Mouse (Mus musculus) midbrain, embryonic 14.5 days (tissue): ENCODE measurements at regions not wholly inside any gene's neighbourhood (a gene's known extent, or its start where the extent isn't known, plus 50 kb on each side); places are given as distances from the start of the nearest gene placed in this dataset.

Source experiments
- ATAC-seq: fragments of 200-750 bp; cut with Nextera tagmentation; 2 replicates; pipeline ENCODE4 v1.8.0; 2017; ENCODE audit warnings: moderate number of reproducible peaks, moderate library complexity; ENCODE audit not compliant: low FRiP score, low TSS enrichment
- DNase-seq: peaks from one replicate; pipeline ENCODE4 v3.0.0-alpha.2; 2015
- H3K27ac ChIP-seq: fragments of 300-500 bp; sonication (generic); replicated peaks from 2 replicates; pipeline ENCODE4 v1.5.1; 2014; ENCODE audit warnings: mild to moderate bottlenecking, low read depth, low read length, moderate library complexity
- H3K27me3 ChIP-seq: fragments of 300-500 bp; sonication (generic); 2 replicates; pipeline ENCODE4 v1.6.1; 2014; ENCODE audit warnings: low read length, control low read depth, mixed read lengths; ENCODE audit not compliant: control insufficient read depth, insufficient read depth
- H3K36me3 ChIP-seq: fragments of 300-500 bp; sonication (generic); 2 replicates; pipeline ENCODE4 v1.6.1; 2014; ENCODE audit warnings: low read length, control low read depth; ENCODE audit not compliant: control insufficient read depth, insufficient read depth
- H3K4me1 ChIP-seq: fragments of 300-500 bp; sonication (generic); 2 replicates; pipeline ENCODE4 v1.6.1; 2014; ENCODE audit warnings: mild to moderate bottlenecking, antibody characterized with exemption, low read length, control low read depth; ENCODE audit not compliant: control insufficient read depth, insufficient read depth
- H3K4me2 ChIP-seq: fragments of 300-500 bp; sonication (generic); 2 replicates; pipeline ENCODE4 v1.6.1; 2014; ENCODE audit warnings: mild to moderate bottlenecking, low read length, moderate library complexity
- H3K4me3 ChIP-seq: fragments of 300-500 bp; sonication (generic); replicated peaks from 2 replicates; pipeline ENCODE4 v1.5.1; 2014; ENCODE audit warnings: low read depth, low read length
- H3K9ac ChIP-seq: fragments of 300-500 bp; sonication (generic); replicated peaks from 2 replicates; pipeline ENCODE4 v1.6.1; 2014; ENCODE audit warnings: mild to moderate bottlenecking, low read length, moderate library complexity
- H3K9me3 ChIP-seq: fragments of 300-500 bp; sonication (generic); 2 replicates; pipeline ENCODE4 v1.6.1; 2016; ENCODE audit warnings: low read length, control low read depth, mixed read lengths; ENCODE audit not compliant: control insufficient read depth
- WGBS: fragments of 180-500 bp; shearing (Covaris S2); extraction: QIAGEN DNeasy Blood & Tissue Kit; methylation state at CpG from one replicate; pipeline ENCODE4 v1.1.7; 2014; 5-methylcytosine and 5-hydroxymethylcytosine counted together

DNA sequence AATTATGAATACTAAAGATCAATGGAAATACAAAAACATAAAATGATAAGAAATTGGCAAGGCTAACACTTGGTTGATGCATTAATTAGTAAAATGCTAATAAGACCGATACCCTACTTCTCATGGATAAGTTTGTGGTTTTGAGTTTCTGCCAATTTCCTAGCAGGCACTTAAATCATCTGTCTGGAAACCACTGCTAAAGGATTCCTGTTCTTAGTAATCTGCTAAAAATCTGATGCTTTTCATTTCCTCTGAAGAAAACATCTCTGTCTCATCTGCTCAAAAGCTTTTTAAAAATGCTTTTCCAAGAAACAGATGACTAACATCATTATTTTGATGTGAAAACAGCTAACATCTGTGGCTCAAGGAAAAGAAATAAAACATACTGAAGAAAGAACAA lies 321.4 kb upstream of the Pcdh7 start:
- no peak overlapping the region for H3K9ac ChIP-seq
- WGBS: 95% methylated on average over 1 of the region's 1 CpGs
- no peak for ATAC-seq
- no peaks in the 10 kb centered on the region for H3K9me3 ChIP-seq
- H3K36me3 ChIP-seq: no peaks in the 10 kb centered on the region
- no peak for DNase-seq
- no peaks in the 10 kb centered on the region for H3K27me3 ChIP-seq
- H3K4me1 ChIP-seq: no peaks in the 10 kb centered on the region
- H3K4me3 ChIP-seq: no peak overlapping the region
- H3K4me2 ChIP-seq: no peak overlapping the region
- no peak overlapping the region for H3K27ac ChIP-seq

DNA sequence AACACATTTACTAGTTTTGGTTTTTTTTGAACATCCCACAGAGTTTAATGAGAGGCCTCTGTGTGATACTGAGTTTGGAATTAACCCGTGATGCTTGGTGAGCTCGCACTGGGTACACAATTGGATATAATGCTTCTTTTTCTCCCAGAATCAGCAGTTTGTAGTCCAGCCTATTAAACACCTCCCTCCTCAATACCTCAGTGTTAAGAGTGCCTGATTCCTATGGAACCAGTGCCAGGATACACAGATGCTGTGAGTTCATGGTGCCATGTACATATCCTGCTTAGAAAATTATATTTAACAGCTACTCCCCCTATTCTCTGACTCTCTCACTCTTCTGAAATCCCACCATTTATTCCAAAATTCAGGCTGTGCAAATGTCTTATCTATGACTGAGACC lies 299.6 kb upstream of the Pcdh7 start:
- WGBS: 72% methylated on average over 2 of the region's 2 CpGs
- Histone ChIP-seq H3K4me1 (no peaks in the 10 kb centered on the region), H3K9me3 (no peaks in the 10 kb centered on the region), H3K4me2 (no peak overlapping the region), H3K36me3 (no peaks in the 10 kb centered on the region), H3K4me3 (no peak overlapping the region), H3K9ac (no peak overlapping the region), H3K27me3 (no peaks in the 10 kb centered on the region), H3K27ac (no peak overlapping the region)
- no peak for ATAC-seq
- no peak for DNase-seq

DNA sequence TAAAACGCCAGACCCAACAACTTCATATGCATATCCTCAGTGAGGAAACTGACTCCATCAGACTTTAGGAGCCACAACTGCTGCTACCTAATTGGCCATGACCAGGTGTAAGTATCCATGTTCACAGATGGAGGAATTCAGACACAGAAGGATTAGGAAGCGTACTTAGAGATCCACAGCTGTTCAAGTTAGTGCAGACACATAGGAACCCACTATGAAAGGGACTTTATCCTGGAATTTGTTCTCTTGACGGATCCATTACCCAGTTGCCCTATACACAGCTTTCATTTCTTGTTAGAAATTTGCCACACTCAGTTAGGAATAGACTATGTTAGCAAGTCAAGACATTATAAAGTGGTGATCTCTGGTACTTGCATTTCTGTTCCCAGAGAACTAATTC lies 266.7 kb upstream of the Pcdh7 start:
- H3K27ac ChIP-seq: no peak overlapping the region
- H3K27me3 ChIP-seq: no peaks in the 10 kb centered on the region
- H3K4me2 ChIP-seq: no peak overlapping the region
- no peaks in the 10 kb centered on the region for H3K4me1 ChIP-seq
- no peaks in the 10 kb centered on the region for H3K9me3 ChIP-seq
- DNase-seq (no peak), ATAC-seq (no peak)
- H3K4me3 ChIP-seq: no peak overlapping the region
- H3K36me3 ChIP-seq: no peaks in the 10 kb centered on the region
- 82% methylated on average over 3 of the region's 3 CpGs for WGBS
- H3K9ac ChIP-seq: no peak overlapping the region

DNA sequence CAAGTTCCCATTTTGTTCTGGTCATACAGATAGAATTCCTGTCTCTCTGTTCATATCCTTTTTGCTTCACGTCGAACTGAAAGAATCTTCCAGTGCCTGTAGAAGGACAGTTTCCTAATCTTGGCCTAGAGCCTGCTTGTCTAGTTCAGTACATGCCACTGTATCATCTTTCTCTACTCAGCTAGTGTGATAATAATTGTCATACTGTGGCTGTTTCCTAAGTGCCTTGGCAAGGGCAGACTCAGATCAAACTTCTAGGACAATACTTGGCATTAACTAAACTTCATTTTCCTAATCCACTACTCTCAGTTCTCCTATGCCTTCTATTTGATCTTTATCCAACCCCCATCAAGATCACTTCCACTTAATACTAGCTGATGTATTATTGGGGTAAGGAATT lies 266.3 kb upstream of the Pcdh7 start:
- Histone ChIP-seq H3K4me3 (no peak overlapping the region), H3K9ac (no peak overlapping the region), H3K4me1 (no peaks in the 10 kb centered on the region), H3K27me3 (no peaks in the 10 kb centered on the region), H3K9me3 (no peaks in the 10 kb centered on the region), H3K27ac (no peak overlapping the region), H3K4me2 (no peak overlapping the region), H3K36me3 (no peaks in the 10 kb centered on the region)
- DNase-seq: no peak
- no peak for ATAC-seq
- 93% methylated on average over 2 of the region's 2 CpGs for WGBS

DNA sequence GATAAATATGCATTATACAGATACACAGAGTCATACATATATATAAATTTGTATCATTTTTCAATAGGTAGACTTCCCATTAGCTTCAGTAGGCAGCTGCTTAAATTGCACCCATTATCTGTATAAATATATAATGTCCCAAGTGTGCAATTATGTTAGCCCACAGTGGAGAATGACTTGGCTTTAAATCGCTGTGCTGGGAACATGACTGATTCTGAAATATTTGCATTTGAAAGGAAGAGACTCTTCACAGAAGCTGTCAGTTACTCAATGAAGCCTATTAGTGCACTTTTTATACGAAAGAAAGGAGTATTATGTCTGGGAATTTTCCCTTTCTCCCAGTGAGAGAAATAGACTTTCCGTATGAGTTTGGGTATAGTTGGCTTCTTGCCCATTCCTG lies 242.8 kb upstream of the Pcdh7 start:
- Histone ChIP-seq H3K27ac (no peak overlapping the region), H3K4me2 (no peak overlapping the region), H3K36me3 (no peaks in the 10 kb centered on the region), H3K9me3 (no peaks in the 10 kb centered on the region), H3K9ac (no peak overlapping the region), H3K4me1 (no peaks in the 10 kb centered on the region), H3K27me3 (no peaks in the 10 kb centered on the region), H3K4me3 (no peak overlapping the region)
- DNase-seq (peak; percentile 72), ATAC-seq (peak; percentile 76; the same call in 1 of the 2 replicates)
- 3% methylated on average over 3 of the region's 3 CpGs for WGBS

DNA sequence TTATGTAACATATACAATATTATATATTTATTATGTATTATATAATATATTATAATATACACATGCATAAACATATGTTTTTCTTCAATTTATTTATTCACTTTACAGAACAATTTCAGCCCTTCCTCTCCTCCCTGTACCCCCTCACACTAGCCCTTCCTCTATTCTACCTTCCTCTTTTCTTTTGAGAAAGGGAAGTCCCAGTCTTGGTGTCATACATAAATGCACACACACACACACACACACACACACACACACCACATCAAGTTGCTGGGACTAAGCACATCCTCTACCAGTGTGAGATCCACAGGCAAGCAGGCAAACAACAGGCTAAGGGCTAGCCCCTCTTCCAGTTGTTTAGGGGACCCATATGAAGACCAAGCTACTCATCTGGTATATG lies 239.9 kb upstream of the Pcdh7 start:
- Histone ChIP-seq H3K4me1 (no peaks in the 10 kb centered on the region), H3K9me3 (no peaks in the 10 kb centered on the region), H3K4me2 (no peak overlapping the region), H3K4me3 (no peak overlapping the region), H3K27me3 (no peaks in the 10 kb centered on the region), H3K27ac (no peak overlapping the region), H3K36me3 (no peaks in the 10 kb centered on the region), H3K9ac (no peak overlapping the region)
- ATAC-seq (no peak), DNase-seq (no peak)
